In the genomic region with DNA sequence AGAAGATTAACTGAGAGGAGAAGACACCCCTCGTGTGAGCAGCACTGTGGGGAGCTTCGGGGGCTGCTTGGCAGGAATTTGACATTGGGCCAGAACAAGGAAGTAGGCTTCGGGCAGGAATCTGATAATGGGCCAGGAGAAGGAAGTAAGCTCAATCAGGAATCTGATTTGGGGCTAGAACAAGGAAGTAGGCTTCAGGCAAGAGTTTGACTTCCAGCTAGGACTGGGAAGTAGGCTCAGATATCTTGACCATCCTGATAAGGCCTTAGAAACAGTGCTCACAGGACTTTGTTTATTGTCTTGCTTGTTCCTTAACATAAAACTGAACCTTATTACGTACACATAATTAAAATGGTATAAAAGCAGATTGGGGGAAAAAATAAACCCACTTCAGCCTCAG, we compare ENCODE assay signal across 17 mouse cellular contexts.
"Had no signal": no experiment of that assay in that cellular context is flagged by ENCODE, and none has a peak within 500 bp of the region (broad histone marks: within the 10 kb centered on the region; RNA-seq: fewer than 3 reads in every experiment).

No protein-coding gene starts in this region.

- DNase-seq: retina, postnatal 1 day; right cerebral cortex, adult 18-20 months; right cerebral cortex, postnatal 14 days; right cerebral cortex, postnatal 25 days; right cerebral cortex, postnatal 4 days; spleen, adult 18-20 months; thymus, adult 18-20 months; thymus, adult 2 months; thymus, postnatal 14 days; thymus, postnatal 25 days; thymus, postnatal 36 days; thymus, postnatal 4 days had no signal

- H3K9me3 ChIP-seq: neural tube, embryonic 12.5 days; neural tube, embryonic 13.5 days; neural tube, embryonic 15.5 days; stomach, embryonic 15.5 days had no signal

- H3K4me1 ChIP-seq: neural tube, embryonic 12.5 days; neural tube, embryonic 13.5 days; neural tube, embryonic 15.5 days; stomach, embryonic 15.5 days had no signal

- H3K36me3 ChIP-seq: neural tube, embryonic 12.5 days; neural tube, embryonic 13.5 days; neural tube, embryonic 15.5 days; stomach, embryonic 15.5 days had no signal

- H3K9ac ChIP-seq: neural tube, embryonic 12.5 days; neural tube, embryonic 13.5 days; neural tube, embryonic 15.5 days; stomach, embryonic 15.5 days had no signal

- H3K4me3 ChIP-seq: neural tube, embryonic 12.5 days; neural tube, embryonic 13.5 days; neural tube, embryonic 15.5 days; stomach, embryonic 15.5 days had no signal

- H3K27me3 ChIP-seq: neural tube, embryonic 12.5 days; neural tube, embryonic 15.5 days; stomach, embryonic 15.5 days had no signal

- H3K27ac ChIP-seq: neural tube, embryonic 12.5 days; neural tube, embryonic 13.5 days; neural tube, embryonic 15.5 days; stomach, embryonic 15.5 days; stomach, postnatal 0 days had no signal
